Mouse (Mus musculus) liver, embryonic 12.5 days (tissue): ENCODE data around the gene Tex38. TPM values are rescaled to one million over a fixed set of nuclear protein-coding genes. Genes with fewer than 3 reads are reported as not detected.

Source experiments
- ATAC-seq: fragments of 200-750 bp; cut with Nextera tagmentation; 2 replicates; pipeline ENCODE4 v1.8.0; 2017; ENCODE audit warnings: moderate number of reproducible peaks, mild to moderate bottlenecking, moderate library complexity
- H3K27ac ChIP-seq: fragments of 300-500 bp; sonication (generic); 2 replicates; pipeline ENCODE4 v1.5.1; 2016; ENCODE audit warnings: mild to moderate bottlenecking
- H3K27me3 ChIP-seq: fragments of 300-500 bp; sonication (generic); replicated peaks from 2 replicates; pipeline ENCODE4 v1.6.1; 2016; ENCODE audit warnings: mild to moderate bottlenecking, moderate library complexity
- H3K36me3 ChIP-seq: fragments of 300-500 bp; sonication (generic); 2 replicates; pipeline ENCODE4 v1.6.1; 2016; ENCODE audit warnings: mild to moderate bottlenecking, moderate library complexity
- H3K4me1 ChIP-seq: fragments of 300-500 bp; sonication (generic); 2 replicates; pipeline ENCODE4 v1.6.1; 2016
- H3K4me2 ChIP-seq: fragments of 300-500 bp; sonication (generic); 2 replicates; pipeline ENCODE4 v1.6.1; 2016; ENCODE audit warnings: mild to moderate bottlenecking, moderate library complexity
- H3K4me3 ChIP-seq: fragments of 300-500 bp; sonication (generic); 2 replicates; pipeline ENCODE4 v1.5.1; 2016; ENCODE audit warnings: mild to moderate bottlenecking, moderate library complexity
- H3K9ac ChIP-seq: fragments of 300-500 bp; sonication (generic); 2 replicates; pipeline ENCODE4 v1.6.1; 2016; ENCODE audit warnings: mild to moderate bottlenecking, moderate library complexity
- H3K9me3 ChIP-seq: fragments of 300-500 bp; sonication (generic); replicated peaks from 2 replicates; pipeline ENCODE4 v1.6.1; 2016; ENCODE audit warnings: mild to moderate bottlenecking, moderate library complexity
- whole genome bisulfite sequencing: fragments of 180-500 bp; shearing (Covaris S2); methylation state at CpG from one replicate; pipeline ENCODE4 v1.1.7; 2016; ENCODE audit not compliant: insufficient replicate concordance; 5-methylcytosine and 5-hydroxymethylcytosine counted together
- polyA plus RNA-seq: library from polyadenylated mRNA; unstranded; fragments of >200 nt; fragmentation: Nextera tagmentation; extraction: Ambion mirVana; gene quantifications from 2 replicates; pipeline ENCODE4 v1.2.1, GENCODE M21; 2016

Tex38 gene
- polyA plus RNA-seq, 1 experiment from 2014 or later, result not detected

DNA sequence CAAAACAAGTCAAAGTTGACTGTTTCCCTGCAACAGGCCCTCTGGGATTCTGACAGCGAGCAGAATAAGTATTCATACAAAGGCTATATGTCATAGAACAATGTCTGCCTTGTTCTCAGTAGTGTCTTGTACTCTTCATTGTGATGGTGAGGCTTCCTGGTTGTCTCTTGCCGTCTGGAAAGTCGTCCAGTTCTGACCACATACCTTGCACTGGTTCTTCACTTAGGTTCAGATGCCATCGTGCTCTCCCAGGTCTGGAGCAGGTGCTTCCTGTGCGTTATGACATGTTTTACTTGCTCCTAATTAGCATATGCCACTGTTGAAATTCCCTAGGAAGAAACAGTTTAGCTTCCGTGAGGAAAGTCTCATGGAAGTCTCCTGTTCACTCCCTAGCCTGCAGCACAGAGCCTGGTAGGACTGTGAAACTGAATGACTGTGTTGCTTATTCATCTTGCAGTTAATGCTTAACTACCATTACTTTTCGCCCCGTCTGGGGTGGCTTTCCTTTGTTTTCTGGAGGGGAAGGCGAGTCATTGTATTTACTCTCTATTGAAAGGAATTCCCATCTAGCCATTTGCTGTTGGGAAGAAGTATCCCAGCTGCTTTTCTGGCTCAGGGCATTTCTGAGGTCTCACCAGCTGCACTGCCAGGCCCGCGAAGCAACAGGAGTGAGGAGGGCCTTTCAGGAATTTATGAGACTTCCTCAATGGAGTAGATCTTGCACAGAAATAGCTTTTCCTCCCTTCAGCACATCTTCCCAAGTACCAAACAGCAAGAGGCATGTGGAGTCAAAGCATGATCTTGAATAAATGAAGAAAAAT is 13.0 kb downstream of the Tex38 start:
- no peak overlapping the region for H3K4me3 ChIP-seq

DNA sequence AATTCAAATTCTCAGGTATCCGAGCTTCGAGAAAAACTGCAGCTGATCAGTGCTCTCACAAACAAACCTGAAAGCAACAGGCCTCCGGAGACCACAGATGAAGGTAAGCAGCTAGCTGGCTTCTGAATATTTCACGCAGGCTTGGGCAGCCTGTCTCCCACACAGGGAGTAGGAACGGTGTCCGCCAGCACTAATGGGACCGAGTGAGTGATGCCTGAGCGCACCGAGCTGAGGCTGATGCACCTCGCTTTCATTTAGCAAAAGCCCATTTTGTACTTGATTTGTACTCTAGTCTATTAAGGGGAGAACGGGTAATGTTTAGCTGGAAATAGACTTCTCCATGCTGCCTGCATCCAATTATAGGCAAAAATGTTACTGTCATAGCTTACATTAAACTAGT is 16.2 kb downstream of the Tex38 start:
- Histone ChIP-seq H3K27ac (no peak overlapping the region), H3K4me3 (no peak overlapping the region), H3K36me3 (peaks cover 80% of the 10 kb centered on the region), H3K4me1 (no peaks in the 10 kb centered on the region), H3K9me3 (no peaks in the 10 kb centered on the region), H3K9ac (no peak overlapping the region), H3K27me3 (no peaks in the 10 kb centered on the region), H3K4me2 (no peak overlapping the region)
- 84% methylated on average over 11 of the region's 11 CpGs for WGBS
- no peak for ATAC-seq

More for the DNA sequence above, 13.0 kb downstream of the Tex38 start:
- Histone ChIP-seq H3K36me3 (peaks cover 77% of the 10 kb centered on the region), H3K27ac (no peak overlapping the region), H3K9ac (no peak overlapping the region), H3K27me3 (no peaks in the 10 kb centered on the region), H3K4me1 (no peaks in the 10 kb centered on the region), H3K9me3 (no peaks in the 10 kb centered on the region), H3K4me2 (no peak overlapping the region)
- WGBS, result 77% methylated on average over 11 of the region's 11 CpGs
- no peak for ATAC-seq

DNA sequence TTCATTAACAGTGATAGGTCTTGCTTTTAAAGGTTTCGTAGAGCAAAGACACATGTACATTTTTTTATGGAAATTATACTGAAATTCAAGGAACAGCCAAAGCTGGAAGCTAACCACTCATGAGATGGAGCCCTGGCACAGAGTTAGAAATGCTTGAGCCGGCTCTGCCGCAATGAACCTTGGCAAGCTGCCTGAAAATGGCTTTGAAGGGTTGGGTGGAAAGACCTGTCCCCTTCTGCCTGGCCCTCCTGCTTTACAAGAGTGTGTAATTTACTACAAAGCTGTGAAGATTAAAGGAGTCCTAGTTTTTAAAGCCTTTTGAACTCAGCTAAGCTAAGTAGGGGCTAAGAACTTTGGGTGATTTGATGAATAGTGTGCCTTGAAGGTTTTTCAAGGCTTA is 19.6 kb downstream of the Tex38 start:
- Histone ChIP-seq H3K9ac (no peak overlapping the region), H3K9me3 (no peaks in the 10 kb centered on the region), H3K27ac (no peak overlapping the region), H3K4me2 (no peak overlapping the region), H3K36me3 (peaks cover 82% of the 10 kb centered on the region), H3K4me1 (no peaks in the 10 kb centered on the region), H3K27me3 (no peaks in the 10 kb centered on the region), H3K4me3 (no peak overlapping the region)
- ATAC-seq, result no peak
- 83% methylated on average over 3 of the region's 3 CpGs for WGBS

DNA sequence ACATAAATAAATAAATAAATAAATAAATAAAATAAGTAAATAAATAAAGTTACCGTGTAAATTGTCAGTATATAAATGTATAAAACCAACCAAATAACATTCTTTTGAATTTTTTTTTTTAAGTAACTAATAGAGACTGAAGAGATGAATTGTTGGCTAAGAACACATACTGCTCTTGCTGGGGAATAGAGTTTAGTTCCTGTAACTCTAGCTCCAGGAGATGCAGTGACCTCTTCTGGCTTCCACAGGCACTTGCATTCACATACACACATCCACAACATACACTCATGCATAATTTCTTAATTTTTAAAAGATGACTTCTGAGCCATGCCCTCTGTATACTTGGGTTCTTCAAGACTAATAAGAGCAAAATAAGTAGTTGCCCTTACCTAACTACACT is 26.0 kb downstream of the Tex38 start:
- no peak overlapping the region for H3K9ac ChIP-seq
- H3K27me3 ChIP-seq, result no peaks in the 10 kb centered on the region
- H3K36me3 ChIP-seq, result peaks cover 67% of the 10 kb centered on the region
- H3K4me3 ChIP-seq, result no peak overlapping the region
- WGBS, result 83% methylated on average over 1 of the region's 1 CpGs
- ATAC-seq, result no peak
- no peaks in the 10 kb centered on the region for H3K4me1 ChIP-seq
- H3K9me3 ChIP-seq, result no peaks in the 10 kb centered on the region
- no peak overlapping the region for H3K27ac ChIP-seq
- H3K4me2 ChIP-seq, result no peak overlapping the region

DNA sequence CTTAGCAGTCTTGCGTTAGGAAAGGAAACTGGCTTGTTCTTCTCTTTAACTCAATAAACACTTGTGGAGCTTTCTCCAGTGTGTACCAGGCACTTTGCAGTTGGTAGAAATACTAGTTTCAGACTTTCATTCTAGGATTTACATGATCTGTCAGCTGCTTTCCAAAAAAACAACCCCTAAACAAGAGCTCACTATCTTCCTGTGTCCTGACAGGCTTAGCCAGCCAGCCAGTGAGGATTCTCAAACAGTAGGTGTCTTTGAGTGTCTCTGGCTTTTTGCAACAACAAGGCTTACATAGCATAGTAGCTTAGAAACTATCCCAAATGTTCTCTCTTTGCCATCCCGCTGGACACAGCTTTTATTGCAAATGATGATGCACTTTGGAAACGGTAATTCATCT is 26.7 kb downstream of the Tex38 start:
- H3K36me3 ChIP-seq, result peaks cover 69% of the 10 kb centered on the region
- WGBS, result 86% methylated on average over 3 of the region's 3 CpGs

DNA sequence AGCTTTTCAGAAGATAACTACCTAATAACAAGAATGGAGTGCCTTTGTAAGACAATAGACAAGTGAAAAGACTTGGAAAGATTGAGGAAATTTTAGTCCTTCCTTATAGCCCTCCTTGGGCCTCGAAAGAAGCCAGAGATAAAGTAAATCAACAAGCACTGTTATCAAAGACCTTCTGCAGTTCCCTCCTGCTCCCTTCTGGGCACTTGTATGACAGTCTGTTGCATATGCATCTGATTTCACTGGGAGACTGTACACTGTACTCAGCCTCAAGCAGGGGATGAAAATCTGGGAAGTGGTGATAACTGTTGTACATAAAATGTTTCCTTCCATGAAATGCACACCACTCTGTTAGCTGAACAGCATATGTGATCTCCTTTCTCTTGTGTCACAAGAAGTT is 31.5 kb downstream of the Tex38 start:
- no peak overlapping the region for H3K4me2 ChIP-seq
- H3K27ac ChIP-seq, result no peak overlapping the region
- H3K9me3 ChIP-seq, result no peaks in the 10 kb centered on the region
- 37% methylated on average over 1 of the region's 1 CpGs for WGBS
- peaks cover 77% of the 10 kb centered on the region for H3K36me3 ChIP-seq
- H3K4me1 ChIP-seq, result peaks cover 8% of the 10 kb centered on the region
- no peaks in the 10 kb centered on the region for H3K27me3 ChIP-seq
- no peak overlapping the region for H3K9ac ChIP-seq
- ATAC-seq, result no peak
- H3K4me3 ChIP-seq, result no peak overlapping the region

More for the DNA sequence above, 26.7 kb downstream of the Tex38 start:
- no peaks in the 10 kb centered on the region for H3K9me3 ChIP-seq
- H3K27ac ChIP-seq, result no peak overlapping the region
- no peak overlapping the region for H3K9ac ChIP-seq
- H3K27me3 ChIP-seq, result no peaks in the 10 kb centered on the region
- H3K4me3 ChIP-seq, result no peak overlapping the region
- no peak for ATAC-seq
- peaks cover 5% of the 10 kb centered on the region for H3K4me1 ChIP-seq
- H3K4me2 ChIP-seq, result no peak overlapping the region

DNA sequence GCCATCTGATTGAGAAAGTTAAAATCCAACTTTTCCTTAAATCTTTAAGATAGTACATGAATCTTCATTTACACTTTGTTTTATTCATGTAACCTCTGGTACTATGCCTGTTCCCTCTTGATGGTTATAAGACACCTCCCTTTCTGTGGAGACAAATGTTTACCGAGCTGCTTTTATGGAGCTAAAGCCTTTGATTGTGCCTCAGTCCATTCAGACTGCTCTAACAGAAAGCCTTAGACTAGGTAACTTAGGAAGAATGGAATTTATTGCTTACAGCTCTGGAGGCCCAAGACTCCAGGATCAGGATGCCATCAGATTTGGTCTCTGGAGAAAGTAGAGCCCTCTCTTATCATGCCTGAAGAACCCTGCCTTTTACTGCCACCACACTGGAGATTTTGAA is 32.6 kb downstream of the Tex38 start:
- no peaks in the 10 kb centered on the region for H3K9me3 ChIP-seq
- H3K36me3 ChIP-seq, result peaks cover 75% of the 10 kb centered on the region
- peaks cover 8% of the 10 kb centered on the region for H3K4me1 ChIP-seq
- H3K27ac ChIP-seq, result no peak overlapping the region
- WGBS, result 71% methylated on average over 1 of the region's 1 CpGs
- H3K27me3 ChIP-seq, result no peaks in the 10 kb centered on the region
- H3K9ac ChIP-seq, result no peak overlapping the region
- no peak overlapping the region for H3K4me3 ChIP-seq
- no peak overlapping the region for H3K4me2 ChIP-seq
- ATAC-seq, result no peak

DNA sequence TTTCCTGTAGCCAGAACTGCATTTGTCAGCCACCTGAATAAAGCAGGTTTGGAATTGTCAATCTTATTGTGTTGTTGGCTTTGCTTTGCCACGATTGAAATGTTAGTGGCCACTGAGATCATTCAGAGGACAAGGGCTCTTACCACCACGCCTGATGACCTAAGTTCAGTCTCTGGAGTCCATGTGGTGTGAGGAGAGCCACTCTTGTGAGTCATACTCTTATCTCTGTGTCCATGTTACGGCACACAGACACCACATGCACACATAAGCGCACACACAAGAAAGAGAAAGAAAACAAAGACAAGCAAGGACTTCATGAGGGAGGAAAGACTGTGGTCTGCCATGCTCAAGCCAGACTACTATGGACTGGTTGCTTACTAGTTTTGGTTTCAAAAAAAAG is 37.7 kb downstream of the Tex38 start:
- no peaks in the 10 kb centered on the region for H3K9me3 ChIP-seq
- peaks cover 20% of the 10 kb centered on the region for H3K4me1 ChIP-seq
- H3K9ac ChIP-seq, result no peak overlapping the region
- no peaks in the 10 kb centered on the region for H3K27me3 ChIP-seq
- no peak for ATAC-seq
- H3K4me2 ChIP-seq, result no peak overlapping the region
- H3K36me3 ChIP-seq, result peaks cover 70% of the 10 kb centered on the region
- H3K27ac ChIP-seq, result no peak overlapping the region
- H3K4me3 ChIP-seq, result no peak overlapping the region
- WGBS, result 54% methylated on average over 4 of the region's 4 CpGs

DNA sequence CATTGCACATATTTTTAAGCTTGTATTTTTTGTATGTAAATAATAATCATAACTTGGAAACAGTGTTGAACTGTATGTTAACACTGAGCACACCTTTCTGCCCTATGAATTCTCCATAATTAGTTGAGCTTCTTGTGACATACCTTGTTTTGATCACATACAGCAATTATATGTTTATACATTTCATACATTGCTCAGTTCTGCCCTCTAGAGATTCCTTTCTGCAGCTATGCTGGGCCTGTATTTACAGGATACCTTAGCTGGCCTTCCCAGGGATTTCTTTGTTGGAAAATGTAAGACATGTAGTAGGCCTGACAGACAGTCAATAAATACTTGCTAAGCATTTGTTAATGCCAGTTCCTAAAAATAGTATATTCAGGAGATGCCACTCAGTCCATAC is 38.2 kb downstream of the Tex38 start:
- H3K27me3 ChIP-seq, result no peaks in the 10 kb centered on the region
- H3K27ac ChIP-seq, result no peak overlapping the region
- ATAC-seq, result no peak
- peaks cover 65% of the 10 kb centered on the region for H3K36me3 ChIP-seq
- H3K4me1 ChIP-seq, result peaks cover 20% of the 10 kb centered on the region
- H3K4me3 ChIP-seq, result no peak overlapping the region
- no peak overlapping the region for H3K9ac ChIP-seq
- H3K4me2 ChIP-seq, result no peak overlapping the region
- no peaks in the 10 kb centered on the region for H3K9me3 ChIP-seq

DNA sequence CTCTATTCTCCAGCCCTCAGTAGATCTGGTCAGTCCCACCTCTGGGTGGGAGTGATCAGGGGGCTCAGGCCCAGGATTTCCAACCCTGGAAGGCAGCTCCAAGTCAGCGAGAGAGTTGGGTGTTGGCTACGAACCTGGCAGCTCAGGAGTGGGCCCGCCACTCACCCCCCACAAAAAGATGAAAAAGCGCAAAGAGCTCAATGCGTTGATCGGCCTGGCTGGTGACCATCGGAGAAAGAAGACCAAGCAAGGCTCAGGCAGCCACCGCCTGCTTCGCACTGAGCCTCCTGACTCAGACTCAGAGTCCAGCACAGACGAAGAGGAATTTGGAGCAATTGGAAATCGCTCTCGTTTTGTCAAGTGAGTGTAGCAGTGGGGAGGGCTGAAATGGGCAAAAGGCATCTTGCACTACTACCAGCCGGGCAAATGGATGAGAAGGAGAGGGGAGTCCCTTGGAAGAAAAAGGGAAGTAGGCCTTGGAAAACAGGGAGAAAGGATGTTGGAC is 42.3 kb downstream of the Tex38 start:
- H3K36me3 ChIP-seq, result peaks cover 35% of the 10 kb centered on the region
- H3K27ac ChIP-seq, result 0 out of 2 replicates have a peak overlapping the region, but pooled peaks have one; percentile 79
- H3K9ac ChIP-seq, result peak overlapping the region; percentile 84
- 19% methylated on average over 13 of the region's 13 CpGs for WGBS
- peak overlapping the region; percentile 95 for H3K4me2 ChIP-seq
- peaks cover 38% of the 10 kb centered on the region for H3K4me1 ChIP-seq
- H3K9me3 ChIP-seq, result no peaks in the 10 kb centered on the region
- peak overlapping the region; percentile 76 for H3K4me3 ChIP-seq
- no peak for ATAC-seq
- H3K27me3 ChIP-seq, result no peaks in the 10 kb centered on the region

DNA sequence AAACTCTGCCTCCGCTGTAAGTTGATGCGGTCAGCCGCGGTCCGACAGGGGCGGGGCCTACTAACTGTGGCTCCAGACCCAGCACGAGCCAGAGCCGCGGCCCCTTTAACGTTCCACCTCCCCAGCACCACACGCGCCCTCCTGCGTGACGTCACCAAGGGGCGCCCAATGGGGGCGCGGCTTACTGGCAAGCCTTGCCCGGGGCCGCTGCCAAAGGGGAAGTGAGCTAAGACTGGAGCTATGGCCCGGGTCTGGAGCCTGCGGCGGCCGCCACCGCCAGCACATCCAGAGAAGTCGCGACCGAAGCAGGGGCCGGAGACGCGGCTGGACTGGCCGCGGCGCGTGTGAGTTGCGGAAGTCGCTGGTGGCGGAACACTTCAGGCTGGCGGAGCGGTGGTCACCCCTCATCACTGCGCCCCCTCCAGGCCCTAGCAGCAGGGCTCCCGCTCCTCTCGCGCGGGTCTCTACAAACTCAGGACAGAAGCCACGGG is 43.2 kb downstream of the Tex38 start, which contains the start of gene Efcab14:
Efcab14 (plus strand) TSS at position 194 of the 491 bp plus-strand sequence.
- Histone ChIP-seq H3K27ac (peak within 1 kb of the TSS; percentile 79), H3K4me2 (peak within 1 kb of the TSS; percentile 95), H3K4me1 (peaks cover 43% of the 10 kb centered on the region), H3K9me3 (no peaks in the 10 kb centered on the region), H3K27me3 (no peaks in the 10 kb centered on the region), H3K4me3 (peak within 1 kb of the TSS; percentile 76), H3K9ac (peak within 1 kb of the TSS; percentile 84), H3K36me3 (peaks cover 27% of the 10 kb centered on the region)
- WGBS, result under 1% methylated on average over 33 of the region's 45 CpGs
- peak; percentile 100 for ATAC-seq

DNA sequence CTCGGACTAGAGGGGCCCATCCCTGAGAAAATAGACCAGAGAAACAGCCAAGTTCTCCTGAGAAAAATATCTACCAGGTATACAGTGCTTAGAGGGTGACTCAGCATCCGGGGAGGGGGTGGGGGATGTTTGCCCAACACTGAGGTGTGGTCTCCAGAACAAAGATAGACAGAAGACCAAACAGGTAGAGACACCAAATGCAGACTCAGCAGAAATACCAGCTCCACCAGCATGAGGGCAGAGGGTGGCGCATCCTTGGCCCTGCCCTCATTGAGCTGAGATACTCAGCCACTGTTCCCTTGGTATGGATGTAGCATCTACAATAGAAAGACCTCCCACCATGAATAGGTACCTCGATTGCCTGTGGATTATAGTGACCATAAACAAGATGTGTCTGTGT is 46.0 kb downstream of the Tex38 start:
- peaks cover 50% of the 10 kb centered on the region for H3K4me1 ChIP-seq
- peaks cover 1% of the 10 kb centered on the region; the same call in 1 of the 2 replicates for H3K36me3 ChIP-seq
- whole genome bisulfite sequencing, result 63% methylated on average over 4 of the region's 4 CpGs
- H3K4me3 ChIP-seq, result no peak overlapping the region
- no peaks in the 10 kb centered on the region for H3K9me3 ChIP-seq
- H3K9ac ChIP-seq, result no peak overlapping the region
- ATAC-seq, result no peak
- no peak overlapping the region for H3K4me2 ChIP-seq
- H3K27me3 ChIP-seq, result no peaks in the 10 kb centered on the region
- H3K27ac ChIP-seq, result no peak overlapping the region
